Mouse (Mus musculus) gastrocnemius, postnatal 36 days (tissue): Measurements from ENCODE around the gene Ociad1. TPM values are rescaled to one million over a fixed set of nuclear protein-coding genes. Genes with fewer than 3 reads are reported as not detected.

Experiments
- DNase-seq, 2 experiments: peaks; one replicate each; pipeline ENCODE4 v3.0.0; 2022
- intact Hi-C: fragments of 180-260 bp; cut with DNase I; formaldehyde crosslinking; loops from one replicate; pipeline ENCODE4 v1.15.1; 2025
- long read RNA-seq, 2 experiments: library from polyadenylated mRNA; stranded (forward); transcript quantifications; one replicate each; pipeline ENCODE4 v2.0.0; 2021
- total RNA-seq, 2 experiments: library from RNA; stranded (reverse); gene quantifications; 2 replicates each; pipeline ENCODE4 v1.2.3; 2021

The Ociad1 gene
- total RNA-seq, result 100 to 1,000 TPM; 134 to 143 TPM
- long read RNA-seq, experiment 1, transcript Ociad1-201 (9 exons, 1,523 nt), result major isoform, 17 of 59 reads
- long read RNA-seq, experiment 1, transcript Ociad1-202 (8 exons, 1,311 nt), result minor isoform, 6 of 59 reads
- long read RNA-seq, experiment 1, partial matches to known transcripts, result 28 of 59 reads
- long read RNA-seq, experiment 1, other reads (novel, unspliced or antisense), result 5 of 59 reads
- long read RNA-seq, experiment 2, transcript Ociad1-201 (9 exons, 1,523 nt), result major isoform, 24 of 65 reads
- long read RNA-seq, experiment 2, partial matches to known transcripts, result 34 of 65 reads
- long read RNA-seq, experiment 2, other reads (novel, unspliced or antisense), result 7 of 65 reads

GRCm38 (mm10) chr5:73292502-73293457 is at the start of gene Ociad1:
Gene Ociad1, plus strand, starts transcription at chr5:73292784.
- intact Hi-C loops, result loop anchor here (5.0 kb wide), 2 partner anchors 35 to 90 kb away; partner anchors contain the start of gene Fryl
- DNase-seq, result peak; percentile 91 to 92

GRCm38 (mm10) chr5:73244403-73244802 is 48.2 kb upstream of the Ociad1 start:
- intact Hi-C loops, result loop anchor here (5.0 to 10.0 kb wide), 2 partner anchors 37 to 90 kb away; no protein-coding TSS in a partner anchor
- DNase-seq, result no peak

GRCm38 (mm10) chr5:73246414-73246813 is 46.2 kb upstream of the Ociad1 start:
- DNase-seq, result no peak
- intact Hi-C loops, result loop anchor here (10.0 kb wide), 1 partner anchor 92 kb away; no protein-coding TSS in a partner anchor

GRCm38 (mm10) chr5:73248211-73248610 is 44.4 kb upstream of the Ociad1 start:
- no peak for DNase-seq
- intact Hi-C loops, result loop anchor here (10.0 kb wide), 1 partner anchor 93 kb away; no protein-coding TSS in a partner anchor

GRCm38 (mm10) chr5:73249341-73249740 is 43.2 kb upstream of the Ociad1 start:
- no peak for DNase-seq
- intact Hi-C loops, result loop anchor here (10.0 kb wide), 1 partner anchor 95 kb away; no protein-coding TSS in a partner anchor

GRCm38 (mm10) chr5:73252739-73253138 is 39.8 kb upstream of the Ociad1 start:
- no peak for DNase-seq
- intact Hi-C loops, result no loop called here

- no peak for DNase-seq
- intact Hi-C loops, result loop anchor here (5.0 kb wide), 2 partner anchors 38 to 122 kb away; partner anchors contain the start of gene Ociad1
These were observed 37.9 kb upstream of the Ociad1 start for GRCm38 (mm10) chr5:73254660-73255059.

- intact Hi-C loops, result loop anchor here (5.0 kb wide), 2 partner anchors 37 to 123 kb away; partner anchors contain the start of gene Ociad1
These were observed 37.0 kb upstream of the Ociad1 start for GRCm38 (mm10) chr5:73255321-73256251.

GRCm38 (mm10) chr5:73256352-73257065 is 36.1 kb upstream of the Ociad1 start, which contains the start of gene Fryl:
Gene Fryl, minus strand, starts transcription at chr5:73256619.
- DNase-seq, result peak; percentile 82 to 97
- intact Hi-C loops, result loop anchor here (5.0 kb wide), 2 partner anchors 36 to 124 kb away; partner anchors contain the start of gene Ociad1

More at GRCm38 (mm10) chr5:73255321-73256251, 37.0 kb upstream of the Ociad1 start:
- DNase-seq, result peak; percentile 51 to 57

GRCm38 (mm10) chr5:73257096-73257495 is 35.5 kb upstream of the Ociad1 start:
- intact Hi-C loops, result loop anchor here (5.0 kb wide), 2 partner anchors 35 to 125 kb away; partner anchors contain the start of gene Ociad1
- no peak for DNase-seq

GRCm38 (mm10) chr5:73257723-73258122 is 34.9 kb upstream of the Ociad1 start:
- no peak for DNase-seq
- intact Hi-C loops, result loop anchor here (5.0 kb wide), 2 partner anchors 35 to 125 kb away; partner anchors contain the start of gene Ociad1

GRCm38 (mm10) chr5:73264122-73264521 is 28.5 kb upstream of the Ociad1 start:
- no peak for DNase-seq
- intact Hi-C loops, result no loop called here

- intact Hi-C loops, result no loop called here
- peak in 1 of 2 experiments; percentile 40 for DNase-seq
These were observed 27.1 kb upstream of the Ociad1 start for GRCm38 (mm10) chr5:73265460-73265859.

- intact Hi-C loops, result no loop called here
- DNase-seq, result no peak
These were observed 23.9 kb upstream of the Ociad1 start for GRCm38 (mm10) chr5:73268636-73269213.

GRCm38 (mm10) chr5:73270612-73271011 is 22.0 kb upstream of the Ociad1 start:
- DNase-seq, result no peak
- intact Hi-C loops, result loop anchor here (5.0 kb wide), 1 partner anchor 112 kb away; no protein-coding TSS in a partner anchor

- intact Hi-C loops, result loop anchor here (2.0 to 5.0 kb wide), 2 partner anchors 109 to 140 kb away; no protein-coding TSS in a partner anchor
These were observed 19.4 kb upstream of the Ociad1 start for GRCm38 (mm10) chr5:73273171-73273570.

GRCm38 (mm10) chr5:73274941-73275340 is 17.6 kb upstream of the Ociad1 start:
- intact Hi-C loops, result loop anchor here (5.0 kb wide), 1 partner anchor 107 kb away; no protein-coding TSS in a partner anchor
- no peak for DNase-seq

More at GRCm38 (mm10) chr5:73273171-73273570, 19.4 kb upstream of the Ociad1 start:
- DNase-seq, result no peak

GRCm38 (mm10) chr5:73279190-73279589 is 13.4 kb upstream of the Ociad1 start:
- no peak for DNase-seq
- intact Hi-C loops, result no loop called here
